Comparison of ENCODE assay signal across 8 mouse cellular contexts in the genomic region with DNA sequence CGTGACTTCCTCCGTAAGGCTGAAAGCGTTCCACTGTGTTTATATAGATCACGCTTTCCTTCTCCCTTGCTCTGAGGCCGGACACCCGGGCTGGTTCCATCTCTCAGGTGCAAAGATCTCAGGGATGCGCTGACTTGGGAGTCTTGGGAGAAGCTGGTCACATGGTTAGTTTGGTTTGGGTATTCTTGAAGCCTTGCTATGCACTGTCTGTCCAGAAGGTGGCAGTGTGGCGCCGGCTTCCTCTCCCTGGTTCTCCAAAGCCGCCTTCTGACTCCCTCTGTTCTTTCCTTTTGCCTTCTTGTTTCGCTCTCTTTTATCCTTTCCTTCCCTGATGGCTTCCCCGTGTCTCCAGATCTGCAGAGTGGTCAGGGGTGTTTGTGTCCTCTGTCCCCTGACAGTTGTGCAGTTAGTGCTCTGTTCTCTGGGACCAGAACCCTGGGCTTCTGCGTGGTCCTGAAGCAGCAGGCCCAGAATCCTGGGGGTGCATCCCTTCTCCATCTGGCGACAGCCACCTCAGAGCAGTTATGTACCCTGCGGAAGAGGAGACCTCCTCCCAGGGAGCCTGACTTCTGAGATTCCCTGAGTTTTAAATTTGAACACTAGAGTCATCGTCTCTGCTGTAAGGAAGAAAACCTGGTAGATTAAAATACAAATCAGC.
DNase-seq lines count a peak whose midpoint lies in the region; ATAC-seq and TF ChIP-seq lines count a peak whose summit lies in the region.

No protein-coding gene starts in this region.

- 35% methylated on average over 16 of the region's 16 CpGs for WGBS in embryonic facial prominence, embryonic 11.5 days
- 28% methylated on average over 16 of the region's 16 CpGs for WGBS in heart, embryonic 10.5 days
- 30% methylated on average over 16 of the region's 16 CpGs for WGBS in liver, embryonic 15.5 days (ENCODE audit: insufficient replicate concordance)
- WGBS in neural tube, embryonic 11.5 days = 39% methylated on average over 16 of the region's 16 CpGs

- H3K4me2 ChIP-seq in embryonic facial prominence, embryonic 11.5 days (ENCODE audit: low read depth, low read length) = no peak overlapping the region
- peak overlapping the region; percentile 41 for H3K4me2 ChIP-seq in liver, embryonic 15.5 days
- no peak overlapping the region for H3K4me2 ChIP-seq in neural tube, embryonic 11.5 days (ENCODE audit: low read depth)

- no peak for TF ChIP-seq POLR2A in testis, adult 2 months (IDR thresholded peaks at IDR 0.05; ENCODE audit: control insufficient read depth, low read depth, low read length)

- no peak overlapping the region for H3K4me3 ChIP-seq in embryonic facial prominence, embryonic 11.5 days (ENCODE audit: low read depth, low read length)
- H3K4me3 ChIP-seq in heart, embryonic 10.5 days = no peak overlapping the region; the same call in 1 of the 2 replicates
- H3K4me3 ChIP-seq in liver, embryonic 15.5 days (replicated peaks) = no peak overlapping the region
- no peak overlapping the region for H3K4me3 ChIP-seq in neural tube, embryonic 11.5 days (ENCODE audit: low read depth, low read length)
- H3K4me3 ChIP-seq in testis, adult 2 months (ENCODE audit: control insufficient read depth, low read depth, low read length) = no peak overlapping the region

- no peaks in the 10 kb centered on the region for H3K9me3 ChIP-seq in embryonic facial prominence, embryonic 11.5 days (replicated peaks; ENCODE audit: control insufficient read depth, low read length)
- no peaks in the 10 kb centered on the region for H3K9me3 ChIP-seq in heart, embryonic 10.5 days
- H3K9me3 ChIP-seq in liver, embryonic 15.5 days (replicated peaks) = no peaks in the 10 kb centered on the region
- H3K9me3 ChIP-seq in neural tube, embryonic 11.5 days (ENCODE audit: control insufficient read depth, low read length) = no peaks in the 10 kb centered on the region

- H3K27me3 ChIP-seq in embryonic facial prominence, embryonic 11.5 days (ENCODE audit: control insufficient read depth, insufficient read depth, low read length) = no peaks in the 10 kb centered on the region
- H3K27me3 ChIP-seq in heart, embryonic 10.5 days (ENCODE audit: insufficient read depth, poor library complexity, severe bottlenecking) = no peaks in the 10 kb centered on the region
- no peaks in the 10 kb centered on the region for H3K27me3 ChIP-seq in liver, embryonic 15.5 days
- no peaks in the 10 kb centered on the region for H3K27me3 ChIP-seq in neural tube, embryonic 11.5 days (ENCODE audit: control insufficient read depth, insufficient read depth, low read length)
- no peaks in the 10 kb centered on the region for H3K27me3 ChIP-seq in testis, adult 2 months (ENCODE audit: control insufficient read depth, insufficient read depth, low read length)

- peak; percentile 91; the same call in 1 of the 2 replicates for TF ChIP-seq CTCF in testis, adult 2 months (IDR thresholded peaks at IDR 0.05; ENCODE audit: control insufficient read depth, insufficient read depth, insufficient replicate concordance, low read depth, low read length)

- no peak for ATAC-seq in embryonic facial prominence, embryonic 11.5 days (replicated peaks; ENCODE audit: insufficient number of reproducible peaks, low FRiP score, low TSS enrichment, low read depth)
- no peak for ATAC-seq in liver, embryonic 15.5 days (ENCODE audit: insufficient read depth)
- ATAC-seq in neural tube, embryonic 11.5 days (ENCODE audit: insufficient read depth, low FRiP score, low TSS enrichment) = no peak

- no peak overlapping the region for H3K9ac ChIP-seq in embryonic facial prominence, embryonic 11.5 days (replicated peaks; ENCODE audit: low read length)
- H3K9ac ChIP-seq in liver, embryonic 15.5 days = no peak overlapping the region
- H3K9ac ChIP-seq in neural tube, embryonic 11.5 days (ENCODE audit: low read length) = 0 out of 2 replicates have a peak overlapping the region, but pooled peaks have one; percentile 0

- H3K27ac ChIP-seq in embryonic facial prominence, embryonic 11.5 days (replicated peaks; ENCODE audit: low read depth, low read length) = no peak overlapping the region
- 0 out of 2 replicates have a peak overlapping the region, but pooled peaks have one; percentile 12 for H3K27ac ChIP-seq in heart, embryonic 10.5 days
- no peak overlapping the region for H3K27ac ChIP-seq in liver, embryonic 15.5 days (replicated peaks)
- no peak overlapping the region for H3K27ac ChIP-seq in neural tube, embryonic 11.5 days (ENCODE audit: low read depth, low read length)
- H3K27ac ChIP-seq in testis, adult 2 months (ENCODE audit: control insufficient read depth, insufficient read depth, low read depth, low read length) = peak overlapping the region; percentile 55

- H3K4me1 ChIP-seq in embryonic facial prominence, embryonic 11.5 days (ENCODE audit: control insufficient read depth, insufficient read depth, low read length) = no peaks in the 10 kb centered on the region; the same call in 1 of the 2 replicates
- peaks cover 52% of the 10 kb centered on the region for H3K4me1 ChIP-seq in heart, embryonic 10.5 days
- peaks cover 27% of the 10 kb centered on the region for H3K4me1 ChIP-seq in liver, embryonic 15.5 days (replicated peaks)
- H3K4me1 ChIP-seq in neural tube, embryonic 11.5 days (ENCODE audit: control insufficient read depth, insufficient read depth, low read length) = no peaks in the 10 kb centered on the region; the same call in 1 of the 2 replicates
- peaks cover 10% of the 10 kb centered on the region for H3K4me1 ChIP-seq in testis, adult 2 months (ENCODE audit: control insufficient read depth, insufficient read depth, low read length)

- peak; percentile 49 for DNase-seq in CD4-positive helper T cell, adult 2 months (ENCODE audit: low read depth, low spot score)
- peak; percentile 79 for DNase-seq in adrenal gland, adult 2 months
- DNase-seq in embryonic facial prominence, embryonic 11.5 days (ENCODE audit: low spot score) = peak; percentile 84
- peak; percentile 86 for DNase-seq in heart, embryonic 10.5 days (ENCODE audit: low spot score)
- peak; percentile 89 for DNase-seq in kidney, postnatal 14 days
- peak; percentile 80 for DNase-seq in neural tube, embryonic 11.5 days (ENCODE audit: low spot score)

- no peaks in the 10 kb centered on the region for H3K36me3 ChIP-seq in embryonic facial prominence, embryonic 11.5 days (replicated peaks; ENCODE audit: control insufficient read depth, insufficient read depth, low read depth, low read length)
- no peaks in the 10 kb centered on the region for H3K36me3 ChIP-seq in heart, embryonic 10.5 days
- H3K36me3 ChIP-seq in liver, embryonic 15.5 days (replicated peaks) = no peaks in the 10 kb centered on the region
- no peaks in the 10 kb centered on the region for H3K36me3 ChIP-seq in neural tube, embryonic 11.5 days (ENCODE audit: control insufficient read depth, insufficient read depth, low read length)
- H3K36me3 ChIP-seq in testis, adult 2 months (ENCODE audit: control insufficient read depth, insufficient read depth, low read length) = no peaks in the 10 kb centered on the region

Comparison
In these comparisons a context has a peak if more than half of its experiments do, and no peak if none do; other contexts are left out.
1. H3K27ac ChIP-seq: peak in heart, embryonic 10.5 days (single experiment) and testis, adult 2 months (single experiment); none in embryonic facial prominence, embryonic 11.5 days (single experiment), liver, embryonic 15.5 days (single experiment) and neural tube, embryonic 11.5 days (single experiment).
2. Peak in every context shown above with its lines, with median percentiles within 50 percentile points of each other: DNase-seq.